Mouse (Mus musculus): ENCODE data around the gene Chd3. TPM values are rescaled to one million over a fixed set of nuclear protein-coding genes. Genes with fewer than 3 reads are reported as not detected.

Chd3 gene
- polyA plus RNA-seq, 1 experiment from 2014 or later, result 135 TPM

- H3K9ac ChIP-seq, result peak overlapping the region; percentile 91
Observed at GRCm38 (mm10) chr11:69411538-69412203, 42.5 kb upstream of the Chd3 start.

GRCm38 (mm10) chr11:69411073-69411535 lies 41.9 kb upstream of the Chd3 start:
- Histone ChIP-seq H3K27me3 (no peaks in the 10 kb centered on the region), H3K4me3 (peak overlapping the region; percentile 79), H3K9me3 (no peaks in the 10 kb centered on the region), H3K9ac (peak overlapping the region; percentile 91), H3K4me2 (peak overlapping the region; percentile 97), H3K27ac (peak overlapping the region; percentile 98), H3K36me3 (peaks cover 41% of the 10 kb centered on the region), H3K4me1 (peaks cover 57% of the 10 kb centered on the region)
- peak; percentile 35; the same call in 1 of the 2 replicates for ATAC-seq (ENCODE audit: insufficient number of reproducible peaks, insufficient read depth, low FRiP score, low TSS enrichment, low read depth)
- WGBS, result under 1% methylated on average over 26 of the region's 26 CpGs

More at GRCm38 (mm10) chr11:69411538-69412203, 42.5 kb upstream of the Chd3 start:
- H3K4me3 ChIP-seq, result peak overlapping the region; percentile 79
- H3K4me1 ChIP-seq, result peaks cover 58% of the 10 kb centered on the region
- ATAC-seq (ENCODE audit: insufficient number of reproducible peaks, insufficient read depth, low FRiP score, low TSS enrichment, low read depth), result no peak
- WGBS, result 0% methylated on average over 39 of the region's 39 CpGs
- H3K4me2 ChIP-seq, result peak overlapping the region; percentile 97
- no peaks in the 10 kb centered on the region for H3K27me3 ChIP-seq
- peak overlapping the region; percentile 98 for H3K27ac ChIP-seq
- H3K9me3 ChIP-seq, result no peaks in the 10 kb centered on the region
- peaks cover 35% of the 10 kb centered on the region for H3K36me3 ChIP-seq

GRCm38 (mm10) chr11:69410310-69411072 lies 41.3 kb upstream of the Chd3 start:
- under 1% methylated on average over 41 of the region's 41 CpGs for WGBS
- Histone ChIP-seq H3K4me3 (peak overlapping the region; percentile 79), H3K36me3 (peaks cover 47% of the 10 kb centered on the region), H3K27ac (peak overlapping the region; percentile 98), H3K9me3 (no peaks in the 10 kb centered on the region), H3K27me3 (no peaks in the 10 kb centered on the region), H3K9ac (peak overlapping the region; percentile 91), H3K4me1 (peaks cover 57% of the 10 kb centered on the region), H3K4me2 (peak overlapping the region; percentile 97)
- ATAC-seq (ENCODE audit: insufficient number of reproducible peaks, insufficient read depth, low FRiP score, low TSS enrichment, low read depth), result peak; percentile 5; the same call in 1 of the 2 replicates

GRCm38 (mm10) chr11:69410045-69410309 lies 40.8 kb upstream of the Chd3 start:
- H3K36me3 ChIP-seq, result peaks cover 52% of the 10 kb centered on the region

GRCm38 (mm10) chr11:69409378-69410044 lies 40.3 kb upstream of the Chd3 start:
- Histone ChIP-seq H3K4me1 (peaks cover 49% of the 10 kb centered on the region), H3K4me3 (peak overlapping the region; percentile 79), H3K27me3 (no peaks in the 10 kb centered on the region), H3K27ac (peak overlapping the region; percentile 98), H3K4me2 (peak overlapping the region; percentile 97), H3K9ac (peak overlapping the region; percentile 91), H3K9me3 (no peaks in the 10 kb centered on the region), H3K36me3 (peaks cover 57% of the 10 kb centered on the region)
- peak; percentile 52 for ATAC-seq (ENCODE audit: insufficient number of reproducible peaks, insufficient read depth, low FRiP score, low TSS enrichment, low read depth)
- under 1% methylated on average over 43 of the region's 46 CpGs for WGBS

More at GRCm38 (mm10) chr11:69410045-69410309, 40.8 kb upstream of the Chd3 start:
- Histone ChIP-seq H3K4me2 (peak overlapping the region; percentile 97), H3K9ac (peak overlapping the region; percentile 91), H3K4me3 (peak overlapping the region; percentile 79), H3K4me1 (peaks cover 53% of the 10 kb centered on the region), H3K9me3 (no peaks in the 10 kb centered on the region), H3K27me3 (no peaks in the 10 kb centered on the region), H3K27ac (peak overlapping the region; percentile 98)
- ATAC-seq (ENCODE audit: insufficient number of reproducible peaks, insufficient read depth, low FRiP score, low TSS enrichment, low read depth), result no peak
- under 1% methylated on average over 18 of the region's 18 CpGs for WGBS

- no peaks in the 10 kb centered on the region for H3K9me3 ChIP-seq
- H3K4me1 ChIP-seq, result peaks cover 41% of the 10 kb centered on the region
- H3K27ac ChIP-seq, result peak overlapping the region; percentile 98
- peak; percentile 28; the same call in 1 of the 2 replicates for ATAC-seq (ENCODE audit: insufficient number of reproducible peaks, insufficient read depth, low FRiP score, low TSS enrichment, low read depth)
- WGBS, result under 1% methylated on average over 33 of the region's 33 CpGs
- peak overlapping the region; percentile 91 for H3K9ac ChIP-seq
- no peaks in the 10 kb centered on the region for H3K27me3 ChIP-seq
- H3K4me3 ChIP-seq, result peak overlapping the region; percentile 79
- peak overlapping the region; percentile 97 for H3K4me2 ChIP-seq
- peaks cover 64% of the 10 kb centered on the region for H3K36me3 ChIP-seq
Observed at GRCm38 (mm10) chr11:69408541-69409377, 39.6 kb upstream of the Chd3 start.

GRCm38 (mm10) chr11:69407724-69408004 lies 38.5 kb upstream of the Chd3 start:
- peaks cover 68% of the 10 kb centered on the region for H3K36me3 ChIP-seq

GRCm38 (mm10) chr11:69406867-69407723 lies 37.9 kb upstream of the Chd3 start:
- H3K36me3 ChIP-seq, result peaks cover 68% of the 10 kb centered on the region
- no peak for ATAC-seq (ENCODE audit: insufficient number of reproducible peaks, insufficient read depth, low FRiP score, low TSS enrichment, low read depth)
- H3K9me3 ChIP-seq, result no peaks in the 10 kb centered on the region
- H3K27ac ChIP-seq, result no peak overlapping the region
- no peak overlapping the region for H3K9ac ChIP-seq
- H3K4me3 ChIP-seq, result no peak overlapping the region; the same call in 1 of the 2 replicates
- H3K4me1 ChIP-seq, result peaks cover 25% of the 10 kb centered on the region
- no peaks in the 10 kb centered on the region for H3K27me3 ChIP-seq
- peak overlapping the region; percentile 97; the same call in 1 of the 2 replicates for H3K4me2 ChIP-seq
- WGBS, result 89% methylated on average over 16 of the region's 16 CpGs

More at GRCm38 (mm10) chr11:69407724-69408004, 38.5 kb upstream of the Chd3 start:
- no peak for ATAC-seq (ENCODE audit: insufficient number of reproducible peaks, insufficient read depth, low FRiP score, low TSS enrichment, low read depth)
- WGBS, result 79% methylated on average over 4 of the region's 4 CpGs
- Histone ChIP-seq H3K27me3 (no peaks in the 10 kb centered on the region), H3K9ac (peak overlapping the region; percentile 91; the same call in 1 of the 2 replicates), H3K27ac (no peak overlapping the region), H3K4me2 (peak overlapping the region; percentile 97), H3K4me3 (peak overlapping the region; percentile 79), H3K9me3 (no peaks in the 10 kb centered on the region), H3K4me1 (peaks cover 30% of the 10 kb centered on the region)

GRCm38 (mm10) chr11:69406282-69406681 lies 37.1 kb upstream of the Chd3 start:
- no peak overlapping the region for H3K4me2 ChIP-seq
- WGBS, result 87% methylated on average over 19 of the region's 19 CpGs
- peaks cover 17% of the 10 kb centered on the region for H3K4me1 ChIP-seq
- H3K9me3 ChIP-seq, result no peaks in the 10 kb centered on the region
- H3K36me3 ChIP-seq, result peaks cover 70% of the 10 kb centered on the region
- H3K4me3 ChIP-seq, result no peak overlapping the region; the same call in 1 of the 2 replicates
- no peak overlapping the region for H3K9ac ChIP-seq
- H3K27me3 ChIP-seq, result no peaks in the 10 kb centered on the region
- ATAC-seq (ENCODE audit: insufficient number of reproducible peaks, insufficient read depth, low FRiP score, low TSS enrichment, low read depth), result no peak
- H3K27ac ChIP-seq, result no peak overlapping the region

GRCm38 (mm10) chr11:69405397-69406200 lies 36.4 kb upstream of the Chd3 start:
- Histone ChIP-seq H3K4me2 (no peak overlapping the region), H3K27me3 (peaks cover 6% of the 10 kb centered on the region; the same call in 1 of the 2 replicates), H3K27ac (no peak overlapping the region), H3K4me3 (no peak overlapping the region), H3K9ac (no peak overlapping the region), H3K36me3 (peaks cover 77% of the 10 kb centered on the region), H3K4me1 (peaks cover 22% of the 10 kb centered on the region), H3K9me3 (no peaks in the 10 kb centered on the region)
- ATAC-seq (ENCODE audit: insufficient number of reproducible peaks, insufficient read depth, low FRiP score, low TSS enrichment, low read depth), result no peak
- WGBS, result 88% methylated on average over 24 of the region's 24 CpGs

Measured in embryonic facial prominence, embryonic 13.5 days (tissue).